Comparison of ENCODE assay signal across 23 mouse cellular contexts in the genomic region with DNA sequence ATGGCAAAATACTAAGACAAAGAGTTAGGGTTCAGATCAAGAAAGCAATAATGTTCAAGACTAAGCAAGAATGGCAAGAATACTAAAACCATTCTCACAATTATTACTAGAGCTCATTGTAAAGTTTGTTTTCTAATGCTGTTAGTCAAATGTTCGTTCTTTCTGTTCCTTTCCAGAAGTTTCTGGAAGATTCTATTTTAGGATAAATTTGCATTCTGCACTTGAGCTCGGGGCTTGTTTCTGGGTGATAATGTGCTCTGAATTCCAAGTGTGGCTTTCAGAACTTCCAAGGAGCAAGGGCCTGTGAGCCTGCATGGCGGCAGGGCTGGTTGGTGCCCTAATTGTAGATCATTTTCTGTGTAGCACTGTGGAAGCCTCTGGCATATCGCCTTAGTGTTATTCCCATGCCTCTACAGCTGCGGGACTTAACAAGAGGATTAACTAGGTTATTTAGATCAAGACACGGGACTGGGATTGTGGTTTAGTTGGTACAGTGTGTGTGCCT. TPM values are rescaled to one million over a fixed set of nuclear protein-coding genes. Genes with fewer than 3 reads are reported as not detected.
A peak's percentile ranks its signal among the peaks of the same experiment; 100 is the strongest.
DNase-seq lines count a peak whose midpoint lies in the region; ATAC-seq lines count a peak whose summit lies in the region.
"Had no signal": no experiment of that assay in that cellular context is flagged by ENCODE, and none has a peak within 500 bp of the region (broad histone marks: within the 10 kb centered on the region; RNA-seq: fewer than 3 reads in every experiment).

No protein-coding gene starts in this region.

- DNase-seq in frontal cortex, postnatal 25 days (ENCODE audit: low spot score in 2 of 2), result no peak
- peak; percentile 48 for DNase-seq in layer of hippocampus, adult 9-11 months
- DNase-seq in layer of hippocampus, postnatal 10 days (ENCODE audit: low spot score in 2 of 2), result no peak
- DNase-seq in right cerebral cortex, postnatal 10 days (ENCODE audit: low spot score in 2 of 2), result peak; percentile 41 to 56
- no peak for DNase-seq in right cerebral cortex, postnatal 14 days
- DNase-seq in testis, postnatal 10 days (ENCODE audit: low spot score), result no peak
- DNase-seq: cerebellum, adult 8-10 months; cerebellum, postnatal 36 days; embryo, embryonic 11 days; gastrocnemius, adult 2 months; gastrocnemius, postnatal 36 days; heart, adult 18-20 months; heart, postnatal 4 days; kidney, adult 2 months; kidney, postnatal 36 days; liver, postnatal 0 days; lung, postnatal 36 days; right cerebral cortex, postnatal 4 days; thymus, adult 2 months; thymus, postnatal 36 days had no signal

- ATAC-seq in frontal cortex, adult (ENCODE audit: low TSS enrichment), result peak; percentile 65
- ATAC-seq: forebrain, embryonic 14.5 days; liver, embryonic 12.5 days; liver, postnatal 0 days had no signal

RNA-seq across cellular contexts. Expression of a gene that starts 57.1 kb away (rescaled TPM):
- 100 to 1,000 TPM in 1 of 2 experiments, 10 to 100 TPM in 1; 92.0 to 101 TPM for total RNA-seq in layer of hippocampus, postnatal 10 days (2021)

Comparison
In these comparisons a context has a peak if more than half of its experiments do, and no peak if none do; other contexts are left out.
1. DNase-seq: peak in layer of hippocampus, adult 9-11 months (single experiment) and right cerebral cortex, postnatal 10 days (2 of 2); none in frontal cortex, postnatal 25 days (0 of 2), layer of hippocampus, postnatal 10 days (0 of 2), right cerebral cortex, postnatal 14 days (single experiment) and testis, postnatal 10 days (single experiment).